Mouse (Mus musculus): ENCODE measurements around the gene Efl1. TPM values are rescaled to one million over a fixed set of nuclear protein-coding genes. Genes with fewer than 3 reads are reported as not detected.

The Efl1 gene
- polyA plus RNA-seq, 1 experiment from 2014 or later: 16.9 TPM

DNA sequence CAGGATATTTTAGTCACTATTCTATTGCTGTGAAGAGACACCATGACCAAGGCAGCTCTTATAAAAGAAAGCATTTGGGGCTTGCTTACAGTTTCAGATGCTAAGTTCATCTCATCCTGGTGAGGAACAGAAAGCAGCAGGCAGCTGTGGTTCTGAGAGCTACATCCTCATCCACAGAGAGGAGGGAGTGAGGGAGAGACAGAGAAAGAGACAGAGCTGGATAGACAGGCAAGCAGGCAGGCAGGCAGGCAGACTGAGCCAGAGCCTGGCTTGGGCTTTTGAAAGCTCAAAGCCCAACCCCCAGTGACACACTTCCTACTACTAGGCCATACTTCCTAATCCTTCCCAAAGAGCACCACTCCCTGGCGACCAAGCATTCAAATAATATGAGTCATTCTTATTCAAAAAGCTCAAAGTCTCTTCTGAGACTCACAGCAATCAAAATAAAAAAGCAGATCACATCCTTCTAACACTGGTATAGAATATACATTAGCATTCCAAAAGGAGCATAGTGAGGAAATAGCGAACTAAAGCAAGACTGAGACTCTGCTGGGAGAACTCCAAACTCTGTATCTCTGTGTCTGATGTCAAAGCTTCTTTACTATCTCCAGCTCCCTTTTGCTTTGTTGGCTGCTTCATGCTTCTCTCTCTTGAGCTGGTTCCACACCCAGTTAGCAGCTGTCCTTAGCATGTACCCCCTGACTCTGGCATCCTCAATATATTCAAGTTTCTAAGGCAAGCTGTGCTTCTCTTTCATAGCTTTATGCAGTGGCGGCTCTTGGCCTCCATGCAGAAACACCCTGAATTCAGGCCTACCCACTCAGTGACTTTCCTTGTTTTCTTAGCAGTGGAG lies 86.6 kb downstream of the Efl1 start:
- no peak for ATAC-seq (replicated peaks; ENCODE audit: insufficient number of reproducible peaks, low FRiP score, low TSS enrichment)
- no peak overlapping the region for H3K9ac ChIP-seq (ENCODE audit: low read depth, low read length)
- no peak overlapping the region for H3K4me2 ChIP-seq
- WGBS (ENCODE audit: insufficient replicate concordance): 86% methylated on average over 3 of the region's 3 CpGs
- H3K9me3 ChIP-seq (replicated peaks; ENCODE audit: control insufficient read depth, low read length): no peaks in the 10 kb centered on the region
- no peak overlapping the region for H3K27ac ChIP-seq (ENCODE audit: low read depth, low read length)
- no peaks in the 10 kb centered on the region for H3K4me1 ChIP-seq (ENCODE audit: control insufficient read depth, insufficient read depth, low read length)
- no peaks in the 10 kb centered on the region for H3K27me3 ChIP-seq (ENCODE audit: control insufficient read depth, insufficient read depth, low read length)
- no peaks in the 10 kb centered on the region for H3K36me3 ChIP-seq (ENCODE audit: control insufficient read depth, insufficient read depth, low read length)
- H3K4me3 ChIP-seq (ENCODE audit: low read depth, low read length): no peak overlapping the region

DNA sequence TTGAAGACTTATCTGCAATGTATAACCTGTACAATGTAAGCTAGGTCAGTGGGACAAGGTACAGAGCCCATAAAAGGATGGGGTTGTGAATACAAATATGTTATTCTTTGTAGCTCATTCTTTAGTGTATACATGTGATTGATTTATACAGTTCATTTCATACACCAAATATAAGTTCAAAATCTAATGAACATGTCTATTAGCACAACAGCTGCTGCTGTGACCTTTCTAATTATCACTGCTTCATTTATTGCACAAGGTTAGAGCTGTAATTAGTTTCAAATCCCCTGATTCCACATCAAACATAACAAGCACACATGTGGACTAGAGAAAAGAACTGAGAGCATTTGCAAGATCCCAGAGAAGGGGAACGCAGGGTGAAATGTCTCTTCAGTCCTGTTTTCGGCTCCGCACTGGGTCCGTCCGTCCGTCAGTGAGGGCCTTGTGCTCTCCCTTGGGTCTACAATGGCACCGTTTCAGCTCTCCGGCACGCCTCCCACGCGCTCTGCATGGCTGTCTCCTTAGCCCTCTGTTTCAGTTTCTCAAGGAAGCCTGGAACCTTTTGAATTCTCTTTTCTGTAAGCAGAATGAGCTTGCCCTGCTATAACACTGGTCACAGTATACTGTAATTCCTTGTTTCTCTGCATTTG lies 94.8 kb downstream of the Efl1 start:
- H3K4me1 ChIP-seq (ENCODE audit: control insufficient read depth, insufficient read depth, low read length): no peaks in the 10 kb centered on the region
- H3K27me3 ChIP-seq (ENCODE audit: control insufficient read depth, insufficient read depth, low read length): no peaks in the 10 kb centered on the region
- WGBS (ENCODE audit: insufficient replicate concordance): 88% methylated on average over 11 of the region's 11 CpGs
- no peak for ATAC-seq (replicated peaks; ENCODE audit: insufficient number of reproducible peaks, low FRiP score, low TSS enrichment)
- H3K9me3 ChIP-seq (replicated peaks; ENCODE audit: control insufficient read depth, low read length): no peaks in the 10 kb centered on the region
- H3K27ac ChIP-seq (ENCODE audit: low read depth, low read length): no peak overlapping the region
- H3K4me3 ChIP-seq (ENCODE audit: low read depth, low read length): no peak overlapping the region
- no peaks in the 10 kb centered on the region for H3K36me3 ChIP-seq (ENCODE audit: control insufficient read depth, insufficient read depth, low read length)
- H3K9ac ChIP-seq (ENCODE audit: low read depth, low read length): no peak overlapping the region
- H3K4me2 ChIP-seq: no peak overlapping the region

DNA sequence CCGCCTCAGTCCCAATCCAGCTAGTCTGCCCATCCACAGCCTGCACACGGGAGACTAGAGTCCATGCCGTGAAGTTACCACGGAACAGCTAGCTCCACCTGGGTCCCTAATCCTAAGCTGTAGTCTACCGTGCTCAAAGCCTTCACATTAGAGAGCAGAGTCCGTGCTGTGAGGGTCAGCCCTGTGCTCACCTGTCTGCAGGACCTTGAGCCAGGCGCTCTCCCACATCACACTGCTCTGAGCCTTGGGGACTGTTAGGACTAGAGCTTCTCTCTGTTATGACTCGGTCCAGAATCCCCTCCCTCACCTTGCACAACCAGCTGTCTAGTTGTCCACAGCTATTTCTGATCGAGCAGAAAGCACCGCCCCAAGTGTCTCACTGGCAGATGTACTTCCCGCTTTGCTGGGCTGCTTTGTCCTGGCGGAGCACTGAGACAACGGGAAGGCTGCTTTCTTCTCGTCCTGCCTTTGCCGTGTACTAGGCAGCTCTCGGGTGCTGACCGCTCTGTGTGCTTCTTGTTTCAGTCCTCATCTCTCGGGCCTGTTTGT lies 95.8 kb downstream of the Efl1 start:
- H3K27me3 ChIP-seq (ENCODE audit: control insufficient read depth, insufficient read depth, low read length): no peaks in the 10 kb centered on the region
- no peaks in the 10 kb centered on the region for H3K9me3 ChIP-seq (replicated peaks; ENCODE audit: control insufficient read depth, low read length)
- no peak overlapping the region for H3K4me3 ChIP-seq (ENCODE audit: low read depth, low read length)
- no peak overlapping the region for H3K9ac ChIP-seq (ENCODE audit: low read depth, low read length)
- ATAC-seq (replicated peaks; ENCODE audit: insufficient number of reproducible peaks, low FRiP score, low TSS enrichment): no peak
- no peak overlapping the region for H3K27ac ChIP-seq (ENCODE audit: low read depth, low read length)
- H3K4me2 ChIP-seq: no peak overlapping the region
- H3K4me1 ChIP-seq (ENCODE audit: control insufficient read depth, insufficient read depth, low read length): no peaks in the 10 kb centered on the region
- H3K36me3 ChIP-seq (ENCODE audit: control insufficient read depth, insufficient read depth, low read length): no peaks in the 10 kb centered on the region
- WGBS (ENCODE audit: insufficient replicate concordance): 77% methylated on average over 18 of the region's 18 CpGs

DNA sequence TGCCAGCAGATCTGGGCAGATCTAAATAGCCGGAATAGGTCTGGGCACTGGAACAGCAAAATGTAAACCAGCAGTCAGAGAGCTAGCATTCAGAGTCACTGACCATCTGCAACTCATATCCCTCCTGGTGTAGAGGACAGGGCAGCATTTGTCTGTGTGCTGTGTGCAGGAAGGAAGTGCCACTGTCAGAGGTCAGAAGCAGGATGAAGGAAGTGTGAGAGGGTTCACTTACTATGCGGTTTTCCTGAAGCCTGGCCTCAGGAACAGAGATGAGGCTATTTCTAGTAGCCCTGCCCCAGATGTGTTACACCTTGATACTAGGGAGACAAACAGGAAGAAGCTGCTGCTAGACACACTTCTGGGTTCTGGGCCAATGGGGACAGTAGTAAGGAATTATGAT lies 100.4 kb downstream of the Efl1 start:
- Histone ChIP-seq H3K27ac (ENCODE audit: low read depth, low read length) (no peak overlapping the region), H3K9me3 (replicated peaks; ENCODE audit: control insufficient read depth, low read length) (no peaks in the 10 kb centered on the region), H3K36me3 (ENCODE audit: control insufficient read depth, insufficient read depth, low read length) (no peaks in the 10 kb centered on the region; the same call in 1 of the 2 replicates), H3K4me1 (ENCODE audit: control insufficient read depth, insufficient read depth, low read length) (peaks cover 11% of the 10 kb centered on the region), H3K27me3 (ENCODE audit: control insufficient read depth, insufficient read depth, low read length) (no peaks in the 10 kb centered on the region), H3K4me2 (no peak overlapping the region), H3K9ac (ENCODE audit: low read depth, low read length) (no peak overlapping the region), H3K4me3 (ENCODE audit: low read depth, low read length) (no peak overlapping the region)
- no peak for ATAC-seq (replicated peaks; ENCODE audit: insufficient number of reproducible peaks, low FRiP score, low TSS enrichment)
- 60% methylated on average over 2 of the region's 2 CpGs for WGBS (ENCODE audit: insufficient replicate concordance)

DNA sequence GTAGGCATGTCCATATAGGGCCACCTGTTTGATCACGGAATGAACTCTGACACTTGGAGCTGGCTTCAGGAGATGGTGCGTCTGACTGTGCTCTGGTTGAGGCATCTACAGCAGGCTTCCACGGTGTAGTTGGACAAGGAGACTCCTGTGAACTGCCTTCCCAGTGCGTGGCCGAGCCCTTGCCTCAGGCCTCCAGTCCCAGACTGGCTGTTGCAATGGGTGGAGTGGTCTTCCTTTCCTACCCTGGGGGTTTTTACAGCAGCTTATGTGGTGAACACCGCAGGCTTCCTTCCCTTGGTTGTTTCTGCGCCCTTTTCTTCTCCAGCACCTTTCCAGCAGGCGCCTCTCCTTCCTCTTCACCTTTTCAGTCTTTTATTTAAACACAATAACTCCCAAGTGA lies 100.8 kb downstream of the Efl1 start:
- H3K36me3 ChIP-seq (ENCODE audit: control insufficient read depth, insufficient read depth, low read length): no peaks in the 10 kb centered on the region; the same call in 1 of the 2 replicates

DNA sequence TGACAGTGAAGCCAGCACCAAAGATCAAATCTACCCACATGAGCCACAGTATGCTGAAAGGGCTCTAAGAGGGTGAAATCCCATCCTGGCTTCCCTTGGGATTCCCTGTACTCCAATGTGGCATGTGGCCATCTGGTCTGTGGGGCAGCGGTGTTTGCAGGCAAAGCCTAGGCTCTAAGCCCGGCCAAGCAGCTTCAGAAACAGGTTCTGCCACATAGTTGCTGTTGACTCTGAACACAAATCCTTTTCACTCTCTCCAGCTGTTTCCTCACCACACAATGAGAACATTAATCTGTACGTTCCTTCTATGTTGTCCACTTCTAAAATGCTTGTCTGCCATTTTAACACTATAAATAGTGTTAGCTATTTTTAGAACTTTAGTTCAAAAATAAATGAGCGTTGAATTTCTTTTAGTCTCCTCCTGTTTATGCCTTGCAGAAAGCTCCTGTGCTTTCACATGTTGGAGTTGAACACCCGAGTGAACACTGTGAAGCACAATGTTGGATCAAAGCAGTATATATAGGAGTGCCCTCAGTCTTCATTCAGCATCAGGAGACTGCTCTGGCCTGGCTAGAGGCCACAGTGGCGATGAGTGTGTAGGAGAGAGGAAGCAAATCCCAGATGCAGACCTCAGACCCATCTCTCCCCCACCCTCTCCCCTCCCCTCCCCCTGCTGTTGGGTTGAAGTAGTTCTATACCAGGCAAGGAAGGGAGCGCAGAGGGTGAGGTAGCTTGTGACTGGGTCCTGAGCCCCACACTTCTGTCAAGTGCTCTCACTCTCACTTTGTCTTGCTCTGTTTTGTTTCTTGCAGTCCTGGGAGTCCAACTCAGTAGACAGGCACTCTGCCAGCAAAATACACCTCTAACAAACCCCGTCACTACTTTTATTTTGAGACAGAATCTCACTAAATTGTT lies 104.0 kb downstream of the Efl1 start:
- 59% methylated on average over 8 of the region's 8 CpGs for WGBS (ENCODE audit: insufficient replicate concordance)
- Histone ChIP-seq H3K4me2 (no peak overlapping the region), H3K27me3 (ENCODE audit: control insufficient read depth, insufficient read depth, low read length) (no peaks in the 10 kb centered on the region), H3K9ac (ENCODE audit: low read depth, low read length) (no peak overlapping the region), H3K27ac (ENCODE audit: low read depth, low read length) (peak overlapping the region; percentile 68), H3K4me3 (ENCODE audit: low read depth, low read length) (no peak overlapping the region), H3K36me3 (ENCODE audit: control insufficient read depth, insufficient read depth, low read length) (no peaks in the 10 kb centered on the region; the same call in 1 of the 2 replicates), H3K9me3 (replicated peaks; ENCODE audit: control insufficient read depth, low read length) (no peaks in the 10 kb centered on the region), H3K4me1 (ENCODE audit: control insufficient read depth, insufficient read depth, low read length) (peaks cover 11% of the 10 kb centered on the region)
- no peak for ATAC-seq (replicated peaks; ENCODE audit: insufficient number of reproducible peaks, low FRiP score, low TSS enrichment)

More for the DNA sequence above, 100.8 kb downstream of the Efl1 start:
- peak overlapping the region; percentile 41 for H3K27ac ChIP-seq (ENCODE audit: low read depth, low read length)
- no peaks in the 10 kb centered on the region for H3K27me3 ChIP-seq (ENCODE audit: control insufficient read depth, insufficient read depth, low read length)
- ATAC-seq (replicated peaks; ENCODE audit: insufficient number of reproducible peaks, low FRiP score, low TSS enrichment): no peak
- no peak overlapping the region for H3K4me3 ChIP-seq (ENCODE audit: low read depth, low read length)
- no peak overlapping the region for H3K9ac ChIP-seq (ENCODE audit: low read depth, low read length)
- WGBS (ENCODE audit: insufficient replicate concordance): 86% methylated on average over 8 of the region's 8 CpGs
- H3K4me2 ChIP-seq: no peak overlapping the region
- H3K4me1 ChIP-seq (ENCODE audit: control insufficient read depth, insufficient read depth, low read length): peaks cover 11% of the 10 kb centered on the region
- H3K9me3 ChIP-seq (replicated peaks; ENCODE audit: control insufficient read depth, low read length): no peaks in the 10 kb centered on the region

DNA sequence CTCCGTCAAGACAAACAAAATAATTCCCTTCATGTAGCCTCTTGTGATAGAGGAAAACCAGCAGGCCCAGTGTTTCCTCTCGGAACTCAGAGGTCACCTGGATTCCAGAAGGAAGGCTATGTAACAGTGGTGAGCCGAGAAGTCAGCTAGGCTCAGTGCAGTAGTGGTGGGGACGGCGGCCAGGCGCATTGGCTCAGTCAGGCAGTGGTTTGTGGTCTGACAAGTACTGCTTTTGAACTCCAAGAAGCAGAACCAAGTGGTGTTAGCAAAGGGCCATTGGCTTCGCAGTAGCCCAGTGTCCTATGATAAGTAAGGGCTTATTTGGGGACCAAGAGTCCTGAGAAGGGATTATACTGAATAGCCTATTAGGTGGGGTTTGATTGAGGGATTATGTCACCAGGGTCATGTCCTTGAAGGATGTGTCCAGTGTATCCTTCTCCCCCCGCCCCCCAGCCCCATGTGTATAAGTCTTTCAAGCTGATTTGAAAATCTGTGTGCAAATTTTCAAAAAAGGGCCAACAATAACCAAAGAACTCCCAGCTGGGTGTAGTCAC lies 107.3 kb downstream of the Efl1 start:
- no peaks in the 10 kb centered on the region for H3K27me3 ChIP-seq (ENCODE audit: control insufficient read depth, insufficient read depth, low read length)
- no peaks in the 10 kb centered on the region for H3K9me3 ChIP-seq (replicated peaks; ENCODE audit: control insufficient read depth, low read length)
- H3K27ac ChIP-seq (ENCODE audit: low read depth, low read length): no peak overlapping the region
- no peaks in the 10 kb centered on the region; the same call in 1 of the 2 replicates for H3K36me3 ChIP-seq (ENCODE audit: control insufficient read depth, insufficient read depth, low read length)
- no peak overlapping the region for H3K4me3 ChIP-seq (ENCODE audit: low read depth, low read length)
- H3K4me2 ChIP-seq: no peak overlapping the region
- no peak overlapping the region for H3K9ac ChIP-seq (ENCODE audit: low read depth, low read length)
- ATAC-seq (replicated peaks; ENCODE audit: insufficient number of reproducible peaks, low FRiP score, low TSS enrichment): no peak
- whole genome bisulfite sequencing (ENCODE audit: insufficient replicate concordance): 83% methylated on average over 8 of the region's 8 CpGs
- H3K4me1 ChIP-seq (ENCODE audit: control insufficient read depth, insufficient read depth, low read length): peaks cover 11% of the 10 kb centered on the region

DNA sequence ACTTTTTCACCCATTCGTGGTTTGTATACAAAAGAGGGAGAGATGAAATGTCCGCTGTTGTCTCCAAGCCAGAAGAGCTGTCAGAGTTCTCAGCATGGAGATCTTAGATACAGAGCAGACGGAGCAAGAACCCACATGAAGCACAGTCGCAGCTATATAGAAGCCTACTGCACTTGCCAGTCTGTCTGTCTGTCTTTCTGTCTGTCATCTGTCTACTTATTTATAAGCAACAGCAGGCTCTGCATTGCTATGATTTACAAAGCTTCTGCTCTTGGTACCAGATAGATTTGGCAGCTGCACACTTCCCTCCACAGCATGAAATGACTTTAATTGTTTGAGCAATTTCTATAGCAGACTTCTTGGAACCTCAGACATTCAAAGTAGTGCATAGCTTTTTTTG lies 110.1 kb downstream of the Efl1 start:
- WGBS (ENCODE audit: insufficient replicate concordance): 86% methylated on average over 4 of the region's 4 CpGs
- Histone ChIP-seq H3K9ac (ENCODE audit: low read depth, low read length) (no peak overlapping the region), H3K4me2 (no peak overlapping the region), H3K27ac (ENCODE audit: low read depth, low read length) (no peak overlapping the region), H3K9me3 (replicated peaks; ENCODE audit: control insufficient read depth, low read length) (no peaks in the 10 kb centered on the region), H3K4me3 (ENCODE audit: low read depth, low read length) (no peak overlapping the region), H3K36me3 (ENCODE audit: control insufficient read depth, insufficient read depth, low read length) (no peaks in the 10 kb centered on the region), H3K27me3 (ENCODE audit: control insufficient read depth, insufficient read depth, low read length) (no peaks in the 10 kb centered on the region), H3K4me1 (ENCODE audit: control insufficient read depth, insufficient read depth, low read length) (no peaks in the 10 kb centered on the region)
- no peak for ATAC-seq (replicated peaks; ENCODE audit: insufficient number of reproducible peaks, low FRiP score, low TSS enrichment)

All from heart, embryonic 11.5 days (tissue).